Mouse (Mus musculus) layer of hippocampus, adult 8-10 months (tissue): ENCODE results near the gene Tshz2. TPM values are rescaled to one million over a fixed set of nuclear protein-coding genes. Genes with fewer than 3 reads are reported as not detected.
"Not testable (repeated sequence)": the region's sequence is repeated elsewhere in the genome, so short reads cannot be mapped to it uniquely, and the experiment has no call there.

Source experiments
- DNase-seq, 2 experiments: peaks; one replicate each; pipeline ENCODE4 v3.0.0; 2022; ENCODE audit warnings: low spot score in 2 of 2
- total RNA-seq, 4 experiments: library from RNA; stranded (reverse); gene quantifications; 2 replicates each; pipeline ENCODE4 v1.2.4; 2022

The Tshz2 gene
- 10 to 100 TPM; 64.2 to 79.4 (median 74.0) TPM for total RNA-seq

DNA sequence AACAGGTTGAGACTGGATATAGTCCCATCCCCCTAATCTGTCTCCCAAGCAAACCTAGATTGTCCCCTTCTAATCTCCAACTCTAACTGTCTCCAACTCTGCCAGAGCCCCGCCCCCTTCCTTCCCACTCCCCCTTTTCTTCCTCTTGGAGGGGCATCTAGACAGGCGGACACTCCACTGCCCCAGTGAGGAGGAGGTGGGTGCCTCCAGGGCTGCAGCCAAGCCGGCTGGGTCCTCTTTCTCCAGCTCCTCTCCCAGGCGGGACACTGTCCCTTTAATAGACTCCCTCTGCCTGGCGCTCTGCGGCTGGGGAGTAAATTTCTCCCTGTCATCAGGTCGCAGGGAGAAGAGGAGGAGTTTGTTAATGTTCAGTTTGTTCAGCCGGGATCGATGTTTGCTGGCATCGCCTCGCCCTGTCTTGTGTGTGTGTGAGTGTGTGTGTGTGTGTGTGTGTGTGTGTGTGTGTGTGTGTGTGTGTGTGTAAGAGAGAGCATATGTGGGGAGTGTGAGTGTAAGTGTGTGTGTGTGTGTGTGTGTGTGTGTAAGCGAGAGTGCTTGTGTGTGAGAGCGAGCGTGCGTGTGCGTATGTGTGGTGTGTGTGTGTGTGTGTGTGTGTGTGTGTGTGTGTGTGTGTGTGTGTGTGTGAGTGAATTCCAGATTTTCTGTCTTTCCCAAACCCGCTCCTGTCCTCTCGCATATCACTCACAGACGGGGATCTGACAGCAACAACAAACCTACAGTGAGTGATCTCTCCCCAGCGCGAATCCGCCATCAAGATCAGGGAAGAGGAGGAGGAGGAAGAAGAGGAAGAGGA, at the start of gene Tshz2:
Gene Tshz2, plus strand, starts transcription at position 676 of the 814 bp plus-strand sequence.
- DNase-seq = peak in 1 of 2 experiments; percentile 15

DNA sequence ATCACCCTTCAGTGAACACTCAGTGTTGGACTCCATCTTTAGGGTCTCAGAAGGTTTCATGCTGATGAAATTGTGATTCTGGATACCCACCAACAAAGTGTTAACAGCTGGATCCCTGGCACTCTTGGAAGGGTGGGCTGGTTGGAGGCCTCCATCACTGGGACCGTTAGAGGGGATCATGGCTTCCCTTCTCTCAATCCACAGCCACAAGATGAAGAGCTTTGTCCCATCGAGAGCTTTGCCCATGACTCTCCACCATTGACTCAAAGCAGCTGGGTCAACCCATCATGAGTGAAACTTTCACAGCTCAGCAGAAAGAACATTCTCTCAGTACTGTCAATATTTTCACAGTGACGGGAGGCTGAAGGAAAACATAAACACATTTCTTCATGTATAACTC, 49.3 kb upstream of the Tshz2 start:
- DNase-seq = no peak

DNA sequence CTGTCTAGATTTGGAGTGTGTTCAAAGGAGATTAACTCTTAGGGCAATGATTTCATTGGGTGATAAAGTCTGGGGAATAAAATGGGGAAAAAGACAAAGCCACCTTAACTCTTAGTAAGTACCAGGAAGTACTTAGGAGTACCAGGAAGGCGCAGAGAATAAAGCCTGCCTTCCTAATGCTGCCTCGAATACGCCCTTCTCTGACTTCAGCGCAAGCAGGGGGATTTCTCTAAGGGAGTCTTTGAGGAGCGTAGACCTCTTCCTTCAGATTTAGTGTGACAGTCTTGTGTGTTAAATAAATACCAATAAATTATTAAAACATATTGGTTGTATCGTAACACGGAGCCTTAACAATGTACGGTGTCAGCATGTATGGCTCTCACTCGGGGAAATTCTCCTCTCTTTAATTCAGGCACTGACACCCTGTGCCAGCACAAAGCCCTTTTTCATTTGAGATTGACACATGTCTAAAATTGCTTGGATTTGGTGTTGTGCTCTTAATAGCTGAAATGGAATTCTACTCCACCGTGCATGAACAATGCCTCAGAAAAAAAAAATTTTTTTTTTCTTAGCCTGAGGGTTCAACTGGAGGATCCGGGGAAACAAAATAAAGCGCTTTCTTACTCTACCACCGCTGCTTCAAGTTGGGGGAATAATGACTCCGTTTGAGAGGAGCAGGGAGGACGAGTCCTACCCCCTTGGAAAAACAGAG, 47.9 kb upstream of the Tshz2 start:
- DNase-seq = no peak

DNA sequence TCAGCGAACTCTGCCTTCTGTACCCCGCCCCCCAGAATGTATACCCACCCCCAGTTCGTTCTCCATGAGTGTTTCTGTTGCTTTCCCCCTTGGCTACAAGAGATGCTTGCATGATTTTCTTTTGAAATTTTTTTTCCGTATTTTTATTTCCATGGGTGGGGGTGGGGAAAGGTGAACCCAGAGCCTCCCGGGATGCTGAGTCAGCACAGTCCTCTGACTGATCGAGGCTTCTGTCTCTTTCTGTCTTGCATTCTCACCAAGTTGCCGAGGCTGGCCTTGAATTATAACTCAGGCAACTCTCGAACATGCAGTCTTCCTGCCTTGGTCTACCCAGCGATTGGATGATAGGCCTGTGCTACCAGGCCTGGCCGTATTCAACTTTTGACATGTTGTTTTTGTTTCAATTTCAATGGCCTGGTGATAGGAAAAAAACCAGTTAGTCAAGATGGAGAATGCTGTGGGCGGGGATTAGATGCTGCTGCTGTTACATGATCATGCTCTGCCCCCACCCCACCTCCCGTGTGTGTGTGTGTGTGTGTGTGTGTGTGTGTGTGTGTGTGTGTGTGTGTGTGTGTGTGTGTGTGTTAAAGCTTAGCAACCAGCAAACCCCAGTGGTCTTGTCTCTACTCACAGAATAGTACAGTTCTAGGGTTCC, 47.1 kb upstream of the Tshz2 start:
- DNase-seq = no peak

DNA sequence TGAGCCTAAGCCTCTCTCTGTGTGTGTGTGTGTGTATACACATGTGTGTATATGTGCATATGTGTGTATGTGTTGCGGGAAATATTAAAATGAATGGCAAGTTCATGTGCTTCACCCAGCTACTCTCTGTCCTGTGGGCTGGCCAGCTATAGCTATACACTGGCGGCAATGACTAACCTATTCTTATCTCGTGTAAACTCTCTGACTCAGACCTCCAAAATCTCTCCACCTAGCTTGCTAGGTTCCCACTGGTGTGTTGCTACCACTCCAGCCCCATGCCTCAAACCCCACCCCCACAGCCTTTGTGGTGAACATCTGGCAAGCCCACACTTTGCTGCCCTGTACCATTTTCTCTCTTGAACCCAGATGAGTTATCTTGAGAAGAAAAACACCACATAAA, 46.1 kb upstream of the Tshz2 start:
- DNase-seq = no peak

DNA sequence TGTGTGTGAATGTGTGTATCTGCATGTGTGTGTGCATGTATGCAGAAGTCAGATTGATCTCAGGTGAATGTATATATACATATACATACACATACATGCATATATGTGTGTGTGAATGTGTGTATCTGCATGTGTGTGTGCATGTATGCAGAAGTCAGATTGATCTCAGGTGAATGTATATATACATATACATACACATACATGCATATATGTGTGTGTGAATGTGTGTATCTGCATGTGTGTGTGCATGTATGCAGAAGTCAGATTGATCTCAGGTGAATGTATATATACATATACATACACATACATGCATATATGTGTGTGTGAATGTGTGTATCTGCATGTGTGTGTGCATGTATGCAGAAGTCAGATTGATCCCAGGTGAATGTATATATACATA, 45.2 kb upstream of the Tshz2 start, which contains the start of gene Gm11011:
Gene Gm11011, minus strand, starts transcription at position 101 of the 400 bp plus-strand sequence.
- DNase-seq = not testable (repeated sequence)

DNA sequence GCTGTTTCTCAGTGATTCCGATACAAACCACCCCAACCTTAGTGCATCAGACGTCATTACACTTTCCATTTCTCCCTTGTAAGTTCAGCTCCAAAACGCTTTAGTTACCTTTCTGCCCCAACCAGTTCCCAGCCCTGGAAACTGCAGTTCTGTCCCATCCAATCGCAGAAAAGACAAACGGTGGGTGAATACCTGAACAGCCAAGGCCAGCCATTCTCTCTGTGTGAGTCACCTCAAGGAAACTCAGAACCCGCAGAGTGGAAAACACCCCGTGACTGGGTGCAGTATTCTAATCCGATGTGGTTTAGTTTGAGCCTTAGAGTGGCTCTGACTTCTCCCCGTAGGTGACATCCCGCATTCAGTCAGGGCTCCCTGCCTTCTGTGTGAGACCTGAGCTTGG, 43.1 kb upstream of the Tshz2 start:
- no peak for DNase-seq

DNA sequence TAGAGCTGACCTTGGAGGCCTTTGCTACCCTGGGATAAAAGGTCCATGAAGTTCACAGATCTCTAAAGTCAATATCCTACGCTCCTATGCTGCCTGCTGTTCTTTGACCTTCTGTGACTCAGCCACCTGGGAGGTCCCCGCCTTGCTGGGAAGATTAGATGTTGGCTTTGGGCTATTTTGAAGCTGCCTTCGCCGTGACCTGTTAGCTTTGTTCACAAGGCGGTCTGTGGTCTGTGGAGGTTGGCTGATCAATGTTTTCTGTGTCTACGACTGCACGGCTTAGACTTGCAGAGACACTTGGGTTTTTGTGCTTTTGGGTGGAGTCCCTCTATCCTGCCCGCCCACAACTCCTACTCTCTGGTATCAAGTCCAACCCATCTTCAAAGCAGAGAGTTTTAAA, 42.4 kb upstream of the Tshz2 start:
- DNase-seq = no peak

DNA sequence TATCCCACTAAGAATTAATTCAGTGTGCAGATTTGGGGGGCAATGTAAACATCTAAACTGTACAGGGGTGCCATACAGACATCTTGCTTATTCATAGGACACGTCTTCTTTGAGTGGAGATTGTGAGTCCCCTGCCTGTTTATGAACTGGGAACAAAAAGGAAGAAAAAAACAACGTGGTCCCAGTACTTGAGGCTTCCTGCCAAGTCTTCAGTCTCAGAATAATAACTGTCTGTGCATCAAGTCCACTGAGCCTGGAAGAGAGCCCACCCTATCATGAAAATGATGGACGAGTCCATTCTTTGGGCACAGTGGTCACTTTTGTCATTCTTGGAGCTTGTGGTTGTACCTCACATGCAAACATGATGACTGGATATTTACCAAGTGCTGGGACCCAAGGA, 39.1 kb upstream of the Tshz2 start:
- no peak for DNase-seq

DNA sequence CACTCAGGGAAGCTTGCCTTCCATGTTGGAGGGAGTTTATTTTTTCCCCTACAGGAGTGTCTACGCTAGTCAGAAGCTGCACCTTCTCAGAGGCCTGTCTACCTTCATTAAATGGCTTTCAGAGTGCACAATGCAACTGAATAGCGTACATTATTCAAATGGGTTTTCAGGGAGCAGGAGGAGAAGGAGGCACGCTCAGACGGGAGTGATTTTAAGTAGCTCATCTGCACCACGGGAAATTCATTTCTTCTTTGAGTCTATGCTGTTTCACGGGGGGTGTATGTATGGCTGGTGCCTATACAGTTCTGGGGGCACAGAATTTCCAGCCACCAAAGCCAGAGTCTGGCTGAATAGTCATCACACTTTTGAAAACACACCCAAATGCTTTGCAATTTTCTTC, 35.5 kb upstream of the Tshz2 start:
- no peak for DNase-seq

DNA sequence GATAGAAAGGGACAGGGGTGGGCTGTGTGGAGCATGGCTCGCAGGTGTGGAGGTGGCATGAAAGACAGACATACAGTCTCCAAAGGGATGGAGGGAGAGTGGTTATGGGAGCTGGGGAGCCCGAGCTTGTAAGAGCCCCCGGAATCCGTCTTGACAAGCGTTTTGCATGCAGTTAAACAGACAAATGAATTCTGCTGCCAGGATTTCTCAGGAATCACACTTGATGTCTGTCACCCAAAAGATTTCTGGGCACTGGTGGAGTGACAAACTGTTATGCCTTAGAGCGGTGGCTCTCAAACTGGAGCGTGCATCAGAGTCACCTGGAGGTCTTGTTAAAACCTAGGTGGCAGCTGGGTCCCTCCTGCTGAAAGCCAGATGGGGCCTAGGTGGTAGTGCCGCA, 34.8 kb upstream of the Tshz2 start:
- no peak for DNase-seq

DNA sequence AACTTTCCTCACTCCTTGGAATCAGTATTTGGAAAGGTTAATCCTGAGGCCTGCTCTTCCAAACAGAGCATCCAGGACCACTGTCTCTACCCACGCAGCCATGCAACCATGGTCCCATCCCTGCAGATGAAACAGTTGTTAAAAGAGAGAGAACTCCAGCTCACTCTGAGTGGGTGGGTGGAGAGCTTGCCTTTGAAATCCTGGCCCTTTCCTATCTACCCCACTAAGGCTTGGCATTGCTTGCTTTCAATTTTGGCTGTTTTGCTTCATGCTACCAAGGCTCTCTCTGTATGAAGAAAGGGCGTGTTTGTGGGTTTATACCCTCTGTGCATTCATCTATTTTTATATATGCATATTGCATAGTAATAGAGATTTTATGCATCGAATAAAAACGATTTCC, 33.2 kb upstream of the Tshz2 start:
- DNase-seq = peak in 1 of 2 experiments; percentile 9

DNA sequence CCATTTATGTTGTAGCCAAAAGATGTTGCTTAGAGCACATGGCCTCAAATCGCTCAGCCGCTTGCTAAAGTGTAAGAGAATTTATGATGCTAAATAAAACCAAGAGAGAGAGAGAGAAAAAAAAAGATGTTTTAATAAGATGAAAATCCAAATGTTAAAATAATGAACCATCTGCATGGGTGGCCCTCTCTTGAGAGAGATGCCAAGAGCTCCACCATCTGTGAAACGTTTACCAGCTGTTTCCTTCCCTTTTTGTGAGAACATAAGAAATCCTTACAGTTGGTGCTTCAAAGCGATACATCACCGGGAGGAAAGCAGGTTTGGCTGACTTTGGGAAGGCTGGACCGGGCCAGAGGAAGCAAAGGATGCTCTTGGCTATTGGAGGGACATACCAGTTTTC, 32.6 kb upstream of the Tshz2 start:
- DNase-seq = peak; percentile 70 to 75

DNA sequence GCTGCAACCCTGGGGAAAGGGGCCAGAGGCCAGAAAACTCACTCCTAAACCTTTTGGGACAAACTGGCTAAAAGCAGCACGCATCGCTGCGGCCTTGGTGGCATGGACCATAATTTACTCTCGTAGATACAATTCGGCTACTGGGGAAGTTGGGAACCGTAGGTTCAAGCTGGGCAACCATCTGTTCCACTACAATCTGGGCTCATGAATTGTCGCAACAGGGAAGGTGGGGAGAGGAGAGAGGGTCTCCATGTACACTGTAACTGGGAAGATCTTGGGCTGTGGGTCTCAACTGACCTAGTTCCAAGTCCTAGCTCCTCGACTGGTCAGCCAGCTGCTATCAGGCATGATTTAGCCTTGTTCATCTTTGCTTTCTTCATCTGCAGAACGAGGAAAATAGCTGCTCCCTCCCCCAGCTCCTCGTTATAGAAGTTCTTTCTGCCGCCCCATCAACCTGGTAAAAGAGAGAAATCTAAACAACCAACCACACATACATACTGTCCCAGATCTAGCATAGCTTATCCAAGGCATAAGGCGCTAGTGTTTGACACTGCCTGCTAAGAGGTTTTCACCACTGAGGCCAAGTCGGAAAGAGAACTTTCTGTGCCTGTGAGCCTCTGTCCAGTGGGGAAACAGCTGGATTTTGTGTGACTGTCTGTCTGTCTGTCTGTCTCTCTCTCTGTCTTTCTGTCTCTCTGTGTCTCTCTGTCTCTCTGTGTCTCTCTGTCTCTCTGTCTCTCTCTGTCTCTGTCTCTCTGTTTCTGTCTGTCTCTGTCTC, 25.7 kb upstream of the Tshz2 start:
- no peak for DNase-seq

DNA sequence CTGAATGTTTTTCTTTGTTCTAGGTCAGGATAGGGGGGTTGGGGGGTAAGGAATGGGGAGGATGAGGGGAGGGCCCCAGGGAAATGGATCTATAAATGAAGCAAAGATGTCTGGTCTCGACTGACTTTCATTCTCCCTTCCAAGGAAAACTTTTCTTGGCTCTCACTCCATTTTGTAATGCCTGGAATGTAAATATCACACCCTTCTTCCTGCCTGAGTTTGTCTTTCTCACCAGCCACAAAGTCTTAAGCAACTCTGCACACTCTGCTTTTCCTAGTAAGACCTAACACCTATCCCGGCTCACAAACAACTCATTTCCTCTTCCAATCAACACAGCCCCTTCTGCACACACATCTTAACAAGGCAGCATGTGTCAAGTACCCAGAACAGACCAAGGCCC, 25.0 kb upstream of the Tshz2 start:
- DNase-seq = no peak

DNA sequence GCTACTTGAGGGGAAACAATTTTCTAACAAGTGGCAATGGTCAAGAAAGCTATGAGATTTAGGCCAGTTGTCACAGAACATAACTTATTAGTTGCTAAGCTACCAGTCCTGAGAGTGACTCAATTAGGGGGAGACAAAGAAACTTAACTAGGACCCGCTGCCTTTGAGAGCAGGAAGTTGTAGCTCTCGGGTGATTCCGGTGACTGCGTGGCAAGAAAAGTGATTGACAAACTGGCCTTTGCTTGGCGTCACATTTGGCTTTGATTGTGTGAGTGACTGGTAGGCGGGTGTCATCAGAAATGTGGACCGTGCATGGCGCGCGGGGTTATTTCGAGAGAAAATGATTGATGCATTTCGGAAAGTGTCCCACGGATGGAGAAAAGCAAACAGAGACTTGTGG, 22.9 kb upstream of the Tshz2 start:
- DNase-seq = no peak

DNA sequence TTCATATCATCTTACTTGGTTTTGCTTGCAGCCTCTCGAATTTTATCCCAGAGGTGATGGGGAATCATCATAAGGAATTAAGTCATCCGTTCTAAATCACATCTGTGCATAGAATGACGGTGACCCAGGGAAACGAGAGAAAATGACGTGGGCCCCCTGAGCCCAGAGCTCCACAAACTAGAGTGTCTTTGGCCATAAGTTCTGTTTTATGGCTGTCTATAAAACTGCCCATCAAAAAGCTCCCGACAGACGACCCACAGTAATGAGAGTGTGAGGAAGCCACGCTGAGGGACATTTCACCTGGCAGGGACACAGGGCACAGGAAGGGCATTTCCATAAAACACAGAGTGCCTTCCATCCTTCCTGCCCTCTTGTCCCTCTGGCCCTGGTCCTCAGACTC, 21.9 kb upstream of the Tshz2 start:
- no peak for DNase-seq

DNA sequence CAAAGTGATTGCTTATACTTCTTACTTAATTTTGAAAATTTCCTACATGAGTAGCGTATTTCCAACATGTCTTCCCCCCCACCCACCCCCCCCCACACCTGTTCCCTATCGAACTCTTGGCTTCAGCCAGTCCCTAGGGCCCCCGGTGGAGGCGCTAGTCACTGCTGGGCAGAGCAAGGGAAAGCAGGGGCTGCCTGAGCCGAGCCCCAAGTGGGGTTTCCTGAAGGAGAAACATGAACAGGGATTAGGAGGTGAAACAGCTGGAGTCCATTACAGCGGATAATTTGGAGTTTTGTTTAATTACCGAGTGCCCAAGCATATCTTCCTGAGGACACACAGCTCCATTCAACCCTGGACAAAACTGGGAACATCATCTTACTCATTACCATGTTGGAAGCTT, 21.3 kb upstream of the Tshz2 start:
- DNase-seq = no peak

DNA sequence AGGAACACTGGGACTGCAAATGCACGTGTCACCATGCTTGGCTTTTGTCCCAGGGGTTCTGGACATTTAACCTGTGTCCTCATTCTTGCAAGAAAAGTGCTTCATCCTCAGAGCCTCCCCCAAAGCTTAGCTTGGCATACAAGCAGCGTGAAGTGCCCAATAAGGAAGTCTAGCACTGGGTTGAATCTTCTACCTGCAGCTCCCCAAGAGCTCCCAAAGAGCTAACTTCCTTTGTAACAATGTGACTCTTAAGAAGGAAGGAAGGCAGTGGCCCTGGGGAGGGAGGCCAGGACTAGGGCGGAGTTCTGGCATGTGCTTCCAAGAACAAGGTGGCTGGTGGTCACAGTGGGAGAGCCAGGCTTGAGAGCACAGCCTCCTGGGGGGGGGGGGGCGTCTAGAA, 18.1 kb upstream of the Tshz2 start:
- no peak for DNase-seq

DNA sequence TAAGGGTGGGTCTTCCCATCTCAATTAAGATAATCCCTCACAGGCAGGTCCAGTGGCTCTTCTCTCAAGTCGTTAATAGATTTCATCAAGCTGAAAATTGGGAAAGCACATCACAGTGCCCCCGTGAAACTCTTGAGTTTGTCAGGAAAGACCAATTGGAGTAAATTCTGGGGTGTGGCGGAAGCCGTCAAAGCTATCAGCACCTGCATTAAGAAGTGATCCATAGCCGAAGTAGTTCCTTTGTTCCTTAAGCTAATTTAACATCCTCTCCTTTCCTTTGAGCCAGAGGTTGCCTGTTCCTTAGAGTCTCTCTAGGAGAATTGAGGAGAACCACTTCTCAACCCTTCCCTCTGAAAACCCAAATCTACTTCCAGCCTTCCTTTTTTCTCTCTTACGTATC, 16.8 kb upstream of the Tshz2 start:
- DNase-seq = no peak

DNA sequence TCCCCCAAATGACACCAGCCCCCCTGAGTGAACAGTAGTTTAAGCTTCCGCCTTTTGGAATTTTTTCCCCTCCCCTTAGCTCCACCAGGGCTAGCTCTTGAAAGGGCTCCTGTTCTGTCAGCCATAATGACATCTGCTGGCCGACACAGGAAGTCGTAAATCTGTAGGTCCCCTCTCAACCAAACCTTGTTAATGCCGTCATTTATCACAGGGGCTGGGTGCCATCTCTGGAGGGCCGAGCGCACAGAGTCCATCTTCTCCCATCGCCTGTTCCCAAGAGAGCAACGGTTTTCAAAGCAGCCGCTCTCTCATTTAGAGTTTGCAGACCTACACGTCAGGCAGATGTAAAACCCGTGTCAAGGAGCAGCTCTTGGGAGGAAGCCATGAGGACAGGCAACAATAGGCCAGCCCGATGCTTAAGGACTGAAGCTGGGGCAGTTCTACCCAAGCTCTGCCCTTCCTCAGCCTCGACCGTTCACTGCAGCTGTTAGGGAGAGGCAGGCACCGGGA, 11.6 kb upstream of the Tshz2 start:
- no peak for DNase-seq
